Mouse (Mus musculus): ENCODE results near the gene Carmil1.

The Carmil1 gene

GRCm38 (mm10) chr13:24260751-24261591 lies 19.6 kb downstream of the Carmil1 start:
- DNase-seq (ENCODE audit: low spot score in 2 of 2) = no peak

- DNase-seq (ENCODE audit: low spot score in 2 of 2) = no peak
Observed at GRCm38 (mm10) chr13:24257809-24258208, 22.8 kb downstream of the Carmil1 start.

DNA sequence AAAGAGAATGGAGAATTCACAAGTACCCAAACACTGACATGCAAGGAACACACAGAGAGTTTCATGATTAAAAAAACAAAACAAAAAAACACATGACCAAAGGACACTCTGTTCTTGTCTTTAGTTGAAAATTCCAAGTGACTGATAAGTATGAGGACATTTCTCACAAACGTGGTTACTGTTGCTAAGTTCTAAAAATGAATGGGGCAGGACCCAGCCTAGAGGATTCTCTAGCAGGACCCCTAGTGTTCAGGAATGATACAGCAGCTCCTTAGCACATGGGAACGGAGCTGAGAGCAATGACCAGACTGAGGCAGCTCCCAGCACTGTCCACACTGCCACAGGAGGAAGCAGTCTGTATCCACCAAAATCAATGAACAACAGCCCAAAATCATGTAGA lies 26.6 kb downstream of the Carmil1 start:
- peak; percentile 28 to 31 for DNase-seq (ENCODE audit: low spot score in 2 of 2)

DNA sequence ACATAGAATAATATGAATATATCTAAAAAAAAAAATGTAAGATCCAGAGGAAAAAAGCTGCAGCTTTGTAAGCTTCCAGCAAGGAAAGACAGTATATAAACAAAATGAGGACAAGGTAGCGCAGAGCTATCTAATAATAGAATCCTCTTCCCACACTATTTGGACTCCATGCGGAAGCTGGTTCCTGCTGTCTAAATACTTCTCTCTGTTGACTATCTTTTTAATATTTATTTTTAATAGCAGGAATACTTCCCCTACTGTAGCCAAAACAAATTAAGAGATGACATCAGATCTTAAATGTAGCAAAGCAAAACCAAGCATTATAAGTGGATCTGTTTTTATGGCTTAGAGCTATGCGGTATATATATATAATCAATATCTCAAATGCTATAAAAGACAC lies 27.0 kb downstream of the Carmil1 start:
- DNase-seq (ENCODE audit: low spot score in 2 of 2) = no peak

- no peak for DNase-seq (ENCODE audit: low spot score in 2 of 2)
Observed at GRCm38 (mm10) chr13:24251236-24251635, 29.4 kb downstream of the Carmil1 start.

DNA sequence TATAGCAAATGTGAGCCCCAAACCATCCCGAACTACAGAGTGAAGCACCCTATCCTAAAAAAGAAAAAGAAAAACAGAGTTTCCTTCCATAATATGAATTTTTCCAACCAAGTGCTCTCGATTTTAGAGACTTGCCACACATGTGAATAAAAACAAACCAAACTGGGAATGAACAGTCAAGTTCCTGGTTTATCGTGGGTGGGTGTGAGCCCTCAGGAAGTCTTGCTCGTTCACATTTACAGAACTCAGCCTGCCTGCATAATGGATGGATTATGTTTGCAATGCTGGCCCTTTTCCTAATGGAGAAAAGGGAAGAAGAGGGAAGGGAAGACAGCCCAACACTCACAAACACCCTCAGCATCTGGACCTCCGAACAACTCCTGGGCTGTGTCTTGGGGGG lies 32.7 kb downstream of the Carmil1 start:
- DNase-seq (ENCODE audit: low spot score in 2 of 2) = no peak

DNA sequence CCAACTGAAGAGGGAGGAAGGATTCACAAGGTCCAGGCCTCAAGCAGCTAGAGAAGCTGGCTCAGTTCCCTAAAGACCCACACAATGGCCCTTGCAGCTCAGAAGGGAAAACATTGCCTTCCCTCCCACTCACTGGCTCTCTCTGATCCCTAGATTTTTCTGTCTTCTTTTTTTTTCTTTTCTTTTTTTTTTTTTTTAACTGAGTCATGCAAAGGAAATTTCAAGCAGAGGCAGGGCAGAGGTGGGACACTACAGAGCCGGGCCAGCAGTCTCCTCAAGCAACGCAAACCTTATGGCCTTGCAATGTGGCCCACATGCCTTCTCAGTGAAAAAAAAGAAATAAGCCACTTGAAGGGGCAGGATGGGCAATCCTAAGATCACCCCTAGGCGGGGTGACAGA lies 33.2 kb downstream of the Carmil1 start:
- DNase-seq (ENCODE audit: low spot score in 2 of 2) = no peak

GRCm38 (mm10) chr13:24246266-24246665 lies 34.3 kb downstream of the Carmil1 start:
- DNase-seq (ENCODE audit: low spot score in 2 of 2) = no peak

- DNase-seq (ENCODE audit: low spot score in 2 of 2) = no peak
Observed at GRCm38 (mm10) chr13:24244613-24245012, 36.0 kb downstream of the Carmil1 start.

GRCm38 (mm10) chr13:24243964-24244363 lies 36.6 kb downstream of the Carmil1 start:
- DNase-seq (ENCODE audit: low spot score in 2 of 2) = no peak

DNA sequence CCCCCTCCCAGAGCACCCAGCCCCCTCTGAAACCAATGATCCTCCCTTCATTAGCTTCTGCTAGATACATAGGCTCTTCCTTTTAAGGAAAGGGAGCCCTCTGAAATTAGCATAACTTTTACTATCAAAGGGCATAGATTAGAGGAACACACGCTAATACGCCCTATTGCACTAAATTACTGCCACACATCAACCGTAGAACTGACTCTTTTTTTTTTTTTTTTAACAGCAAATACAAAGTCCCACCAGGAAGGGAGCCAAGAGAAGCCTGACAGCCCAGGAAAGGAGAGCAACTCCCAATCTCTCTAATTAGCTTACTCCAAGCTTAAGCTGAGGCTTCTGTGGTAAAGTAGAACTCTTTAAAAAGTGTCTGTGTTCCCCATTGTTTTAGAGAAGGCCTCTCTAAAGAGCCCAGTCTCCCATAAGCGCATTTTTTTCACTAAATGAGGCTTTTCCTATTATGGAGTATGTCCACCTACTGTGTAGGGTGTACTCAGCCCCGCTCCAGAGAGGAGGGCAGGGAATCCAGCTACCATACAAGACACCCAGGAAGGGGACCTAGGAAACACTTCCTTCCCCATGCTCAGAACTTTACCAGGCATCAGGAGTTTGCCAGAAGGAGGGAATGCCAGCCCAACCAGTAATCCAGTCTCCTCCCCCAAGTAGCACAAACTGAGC lies 38.0 kb downstream of the Carmil1 start:
- no peak for DNase-seq (ENCODE audit: low spot score in 2 of 2)

DNA sequence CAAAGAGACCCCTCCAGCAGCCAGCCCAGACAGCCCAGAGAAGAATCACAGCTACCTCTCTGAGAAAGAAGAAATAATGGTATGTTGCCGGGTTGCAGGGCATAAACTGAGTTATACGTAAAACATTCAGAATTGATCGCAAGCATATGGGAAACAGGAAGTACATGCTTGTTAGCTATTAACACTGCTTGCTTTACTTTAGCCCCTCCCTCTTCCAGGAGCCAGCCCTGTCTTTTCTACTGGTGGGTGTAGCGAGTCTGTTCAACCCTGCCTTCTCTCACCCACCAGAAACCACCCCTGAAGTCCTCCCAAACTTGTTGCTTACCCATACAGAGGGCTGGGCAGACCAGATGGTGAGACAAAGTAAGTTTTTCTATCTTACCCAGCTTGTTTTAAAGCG lies 39.4 kb downstream of the Carmil1 start:
- DNase-seq (ENCODE audit: low spot score in 2 of 2) = no peak

- DNase-seq (ENCODE audit: low spot score in 2 of 2) = no peak
Observed at GRCm38 (mm10) chr13:24240430-24240829, 40.2 kb downstream of the Carmil1 start.

DNA sequence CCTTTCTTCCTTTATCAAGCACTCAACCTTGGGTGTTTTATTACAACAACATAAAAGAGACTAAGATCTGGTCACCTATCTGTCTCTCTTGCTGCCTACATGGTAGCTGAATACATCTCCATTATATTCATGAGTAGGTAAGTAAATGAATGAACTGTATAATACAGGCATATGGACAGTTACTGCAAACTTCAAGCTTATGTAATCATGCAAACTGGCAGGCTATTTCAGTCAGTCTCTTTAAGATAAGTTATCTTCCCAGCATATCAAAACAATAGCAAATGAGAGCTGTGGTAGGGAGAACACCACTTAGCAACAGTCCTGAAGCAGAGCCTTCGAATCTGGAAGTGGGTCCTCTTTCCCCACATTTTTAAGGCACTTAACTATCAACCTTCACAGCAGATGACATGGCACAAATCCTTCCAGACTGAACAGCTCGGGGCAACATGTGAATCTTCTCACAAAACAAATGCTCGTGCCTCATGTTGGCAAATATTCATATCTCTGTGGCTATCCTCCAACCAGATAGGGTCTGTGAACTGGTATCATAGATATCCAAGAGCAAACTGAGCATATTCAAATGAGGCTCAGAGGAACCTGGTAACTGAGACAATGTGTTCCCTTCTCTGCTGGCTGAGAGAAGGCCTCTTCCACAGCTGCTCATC lies 42.0 kb downstream of the Carmil1 start:
- DNase-seq (ENCODE audit: low spot score in 2 of 2) = no peak

GRCm38 (mm10) chr13:24236736-24237135 lies 43.9 kb downstream of the Carmil1 start:
- no peak for DNase-seq (ENCODE audit: low spot score in 2 of 2)

- DNase-seq (ENCODE audit: low spot score in 2 of 2) = no peak
Observed at GRCm38 (mm10) chr13:24232750-24233149, 47.8 kb downstream of the Carmil1 start.

DNA sequence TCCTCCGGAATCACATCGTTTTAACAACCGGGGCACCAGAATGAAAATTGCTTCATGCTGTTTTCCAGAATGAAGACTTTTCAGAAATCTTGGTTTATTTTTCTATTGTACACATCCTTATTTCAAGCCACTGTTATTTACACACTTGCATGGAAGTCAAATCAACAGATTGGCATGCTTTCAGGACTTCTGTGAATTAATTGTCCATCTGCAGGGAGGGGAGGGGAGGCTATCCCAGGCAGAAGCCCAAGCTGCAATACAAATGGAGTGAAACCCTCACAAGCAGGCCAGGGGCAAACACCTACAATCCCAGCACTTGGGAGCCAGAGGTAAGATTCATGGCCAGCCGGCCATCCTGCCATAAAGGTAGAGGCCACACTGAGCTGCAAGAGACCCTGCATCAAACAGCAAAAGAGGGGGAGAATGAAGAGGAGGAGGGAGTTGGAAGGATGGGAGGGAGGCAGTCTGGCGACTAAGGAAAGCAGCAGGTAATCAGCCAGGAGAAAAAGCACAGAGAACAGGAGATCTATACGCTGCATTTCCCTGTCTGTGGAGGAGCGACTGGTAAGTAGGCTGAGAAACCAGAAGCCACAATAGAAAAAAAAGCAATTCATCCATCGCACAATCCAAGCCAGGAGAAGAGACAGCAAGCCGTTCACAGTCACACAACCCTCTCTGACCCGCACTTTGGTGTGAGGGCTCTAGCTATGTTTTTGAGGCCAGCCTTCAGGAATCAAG lies 48.7 kb downstream of the Carmil1 start:
- no peak for DNase-seq (ENCODE audit: low spot score in 2 of 2)

- no peak for DNase-seq (ENCODE audit: low spot score in 2 of 2)
Observed at GRCm38 (mm10) chr13:24231146-24231545, 49.4 kb downstream of the Carmil1 start.

DNA sequence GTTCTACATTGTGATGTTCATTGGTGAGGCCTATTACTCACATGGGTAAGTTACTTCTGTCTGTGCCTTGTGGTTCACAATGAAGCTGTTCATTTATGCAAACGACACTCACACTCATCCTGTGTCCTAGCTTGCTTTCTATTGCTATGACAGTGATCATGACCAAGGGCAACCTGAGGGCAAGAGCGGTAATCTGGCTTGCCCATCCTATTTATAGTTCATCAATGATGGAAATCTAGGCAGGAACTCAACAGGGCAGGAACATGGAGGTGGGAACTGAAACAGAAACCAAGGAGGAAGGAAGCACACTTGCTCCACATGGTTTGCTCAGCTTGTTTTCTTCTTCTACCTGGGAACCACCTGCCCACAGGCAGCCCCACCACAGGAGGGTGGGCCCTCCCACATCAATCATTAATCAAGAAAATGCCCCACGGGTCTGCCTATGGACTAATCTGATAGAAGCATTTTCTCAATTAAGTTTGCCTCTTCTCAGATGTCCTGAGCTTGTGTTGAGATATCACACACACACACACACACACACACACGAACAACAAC lies 50.0 kb downstream of the Carmil1 start:
- DNase-seq (ENCODE audit: low spot score in 2 of 2) = no peak

DNA sequence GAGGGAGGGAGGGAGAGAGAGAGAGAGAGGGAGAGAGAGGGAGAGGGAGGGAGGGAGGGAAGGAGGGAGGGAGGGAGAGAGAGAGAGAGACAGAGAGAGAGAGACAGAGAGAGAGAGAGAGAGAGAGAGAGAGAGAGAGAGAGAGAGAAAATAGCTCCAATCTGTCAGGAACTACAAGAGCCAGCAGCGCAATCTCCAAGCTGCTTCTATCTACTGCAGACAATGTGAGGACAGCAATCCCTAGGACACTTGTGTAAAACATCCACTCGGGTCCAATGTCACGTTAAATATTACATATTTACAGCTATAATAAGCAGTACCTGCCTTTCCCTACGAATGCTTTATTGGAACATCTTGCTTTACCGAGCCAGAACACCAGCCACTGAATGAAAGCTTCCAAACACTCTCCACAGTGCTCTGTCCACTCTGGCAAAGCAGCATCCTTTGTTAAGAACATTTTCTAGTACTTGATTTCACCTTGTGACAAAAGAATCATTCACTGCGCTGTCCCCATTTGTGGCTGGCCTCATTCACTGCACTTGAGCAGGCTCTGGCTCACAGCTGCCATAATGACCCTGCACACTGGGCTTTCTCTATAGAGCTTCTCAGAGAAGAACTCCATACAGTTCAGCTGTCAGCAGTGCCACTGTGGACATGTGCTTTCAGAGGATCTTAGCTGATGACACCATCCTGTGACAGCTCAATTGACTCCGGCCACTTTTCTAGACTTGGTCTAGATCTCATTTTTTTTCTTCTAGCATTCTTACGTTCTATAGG lies 57.0 kb downstream of the Carmil1 start:
- no peak for DNase-seq (ENCODE audit: low spot score in 2 of 2)

GRCm38 (mm10) chr13:24220441-24220970 lies 60.1 kb downstream of the Carmil1 start:
- DNase-seq (ENCODE audit: low spot score in 2 of 2) = no peak
